ENCODE assay signal across 8 mouse cellular contexts in the genomic region with DNA sequence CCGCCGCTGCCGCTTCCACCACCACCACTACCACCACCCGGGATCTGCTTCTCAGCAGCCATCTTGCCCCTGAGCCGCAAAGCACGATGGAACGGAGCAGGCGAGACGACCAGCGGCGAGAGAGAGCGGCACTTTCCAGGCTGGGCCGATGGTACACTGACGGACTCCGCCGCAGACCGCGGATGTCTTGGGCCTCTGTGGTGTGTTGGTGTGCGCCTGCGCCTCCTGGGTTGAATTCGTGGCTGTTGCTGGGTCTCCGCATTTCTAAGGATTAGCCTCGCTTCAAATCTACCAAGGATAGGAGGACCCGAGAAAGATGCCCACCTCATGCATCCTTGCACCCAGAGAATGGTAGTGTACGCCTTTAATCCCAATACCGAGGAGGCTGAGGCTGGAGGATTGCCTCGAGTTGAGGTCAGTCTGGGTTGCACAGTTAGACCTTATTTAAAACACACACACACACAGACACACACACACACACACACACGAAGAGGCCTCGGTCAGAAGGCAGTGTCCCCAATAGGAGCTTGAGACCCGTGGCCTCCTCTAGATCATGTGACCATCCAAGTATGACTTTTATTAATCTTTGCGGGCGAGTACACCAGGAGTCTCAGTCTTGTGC. TPM values are rescaled to one million over a fixed set of nuclear protein-coding genes. Genes with fewer than 3 reads are reported as not detected.
DNase-seq lines count a peak whose midpoint lies in the region; ATAC-seq and TF ChIP-seq lines count a peak whose summit lies in the region.

A gene (minus strand): TSS at position 173 of the 622 bp plus-strand sequence.

- peak within 1 kb of the TSS; percentile 95 for H3K4me3 ChIP-seq in bone marrow macrophage, adult 2 months (ENCODE audit: insufficient read depth, low read length)
- H3K4me3 ChIP-seq in embryonic fibroblast, embryonic 13.5 days (ENCODE audit: insufficient read depth, low read length), result peak within 1 kb of the TSS; percentile 99
- H3K4me3 ChIP-seq in kidney, embryonic 14.5 days (ENCODE audit: low read length), result peak within 1 kb of the TSS; percentile 99
- peak within 1 kb of the TSS; percentile 89 for H3K4me3 ChIP-seq in limb, embryonic 15.5 days

- TF ChIP-seq CTCF in bone marrow macrophage, adult 2 months (IDR thresholded peaks at IDR 0.05; ENCODE audit: low read depth, low read length), result no peak
- no peak for TF ChIP-seq CTCF in embryonic fibroblast, embryonic 13.5 days (IDR thresholded peaks at IDR 0.05; ENCODE audit: borderline replicate concordance, insufficient read depth, low read length)

- H3K9ac ChIP-seq in kidney, embryonic 14.5 days (ENCODE audit: low read depth, low read length), result peak within 1 kb of the TSS; percentile 97
- H3K9ac ChIP-seq in limb, embryonic 15.5 days, result peak within 1 kb of the TSS; percentile 87

- H3K4me1 ChIP-seq in bone marrow macrophage, adult 2 months (ENCODE audit: control insufficient read depth, insufficient read depth, low read length), result peaks cover 10% of the 10 kb centered on the region
- H3K4me1 ChIP-seq in embryonic fibroblast, embryonic 13.5 days (ENCODE audit: control insufficient read depth, insufficient read depth, low read length), result peaks cover 7% of the 10 kb centered on the region; the same call in 1 of the 2 replicates
- peaks cover 13% of the 10 kb centered on the region for H3K4me1 ChIP-seq in kidney, embryonic 14.5 days (ENCODE audit: control insufficient read depth, insufficient read depth, low read length)
- H3K4me1 ChIP-seq in limb, embryonic 15.5 days, result peaks cover 28% of the 10 kb centered on the region

- H3K4me2 ChIP-seq in kidney, embryonic 14.5 days (replicated peaks; ENCODE audit: low read depth, low read length), result peak within 1 kb of the TSS; percentile 87
- H3K4me2 ChIP-seq in limb, embryonic 15.5 days, result peak within 1 kb of the TSS; percentile 67

- no peaks in the 10 kb centered on the region for H3K9me3 ChIP-seq in kidney, embryonic 14.5 days (ENCODE audit: control insufficient read depth, low read length)
- no peaks in the 10 kb centered on the region for H3K9me3 ChIP-seq in limb, embryonic 15.5 days

- no peak for TF ChIP-seq POLR2A in bone marrow macrophage, adult 2 months (IDR thresholded peaks at IDR 0.05; ENCODE audit: borderline replicate concordance, low read depth, low read length)
- peak; percentile 95 for TF ChIP-seq POLR2A in embryonic fibroblast, embryonic 13.5 days (IDR thresholded peaks at IDR 0.05; ENCODE audit: low read depth, low read length)

- peak; percentile 98 for ATAC-seq in kidney, embryonic 14.5 days (ENCODE audit: low FRiP score, low TSS enrichment)
- ATAC-seq in limb, embryonic 15.5 days (ENCODE audit: insufficient number of reproducible peaks, low FRiP score, low TSS enrichment, low read depth), result peak; percentile 95

- 3% methylated on average over 32 of the region's 32 CpGs for WGBS in kidney, embryonic 14.5 days
- 2% methylated on average over 32 of the region's 32 CpGs for WGBS in limb, embryonic 15.5 days

- DNase-seq in A20 (ENCODE audit: low read depth, low spot score), result peak; percentile 91
- peak; percentile 92 to 93 for DNase-seq in heart, adult 9 months (ENCODE audit: low spot score in 2 of 2)
- DNase-seq in monocyte, adult 2 months (ENCODE audit: low read depth in 1 of 2, low spot score in 2 of 2), result peak; percentile 77 to 81
- peak; percentile 92 for DNase-seq in spleen, postnatal 36 days (ENCODE audit: low spot score in 2 of 2)

- peaks cover 22% of the 10 kb centered on the region for H3K36me3 ChIP-seq in kidney, embryonic 14.5 days (ENCODE audit: control insufficient read depth, insufficient read depth, low read length)
- H3K36me3 ChIP-seq in limb, embryonic 15.5 days, result peaks cover 29% of the 10 kb centered on the region

- H3K27ac ChIP-seq in bone marrow macrophage, adult 2 months (ENCODE audit: insufficient read depth, low read depth, low read length), result peak within 1 kb of the TSS; percentile 91
- peak within 1 kb of the TSS; percentile 76 for H3K27ac ChIP-seq in embryonic fibroblast, embryonic 13.5 days (ENCODE audit: insufficient read depth, low read length)
- H3K27ac ChIP-seq in kidney, embryonic 14.5 days (ENCODE audit: low read depth, low read length), result peak within 1 kb of the TSS; percentile 79
- H3K27ac ChIP-seq in limb, embryonic 15.5 days, result peak within 1 kb of the TSS; percentile 89

- no peaks in the 10 kb centered on the region for H3K27me3 ChIP-seq in kidney, embryonic 14.5 days (ENCODE audit: control insufficient read depth, insufficient read depth, low read length)
- H3K27me3 ChIP-seq in limb, embryonic 15.5 days, result no peaks in the 10 kb centered on the region

RNA-seq across cellular contexts. Expression of the gene that starts here (rescaled TPM):
- polyA plus RNA-seq in bone marrow macrophage, adult 2 months (2012; ENCODE audit: insufficient read depth, insufficient read length, missing spikeins), result 42.5 and 43.7 TPM in 2 replicates
- polyA plus RNA-seq in embryonic fibroblast, embryonic 13.5 days (2011; ENCODE audit: insufficient read length, low read depth, missing spikeins), result 71.1 and 71.4 TPM in 2 replicates
- 60.6 and 85.6 TPM in 2 replicates for polyA plus RNA-seq in kidney, embryonic 14.5 days (2014; fragmentation: Nextera tagmentation; extraction: Ambion mirVana)
- polyA plus RNA-seq in limb, embryonic 15.5 days (2015; fragmentation: Nextera tagmentation; extraction: Ambion mirVana), result 108 and 109 TPM in 2 replicates

Comparison
In these comparisons a context has a peak if more than half of its experiments do, and no peak if none do; other contexts are left out.
1. Peak in every context shown above with its lines: DNase-seq, ATAC-seq, H3K4me3 ChIP-seq and H3K27ac ChIP-seq.